Mouse (Mus musculus) adrenal gland, postnatal 36 days (tissue): ENCODE measurements around the gene Arhgef10l. TPM values are rescaled to one million over a fixed set of nuclear protein-coding genes. Genes with fewer than 3 reads are reported as not detected.
"Not testable (repeated sequence)": the region's sequence is repeated elsewhere in the genome, so short reads cannot be mapped to it uniquely, and the experiment has no call there.

Source experiments
- DNase-seq, 2 experiments: peaks; one replicate each; pipeline ENCODE4 v3.0.0; 2021; ENCODE audit warnings: mixed read lengths in 1 of 2
- total RNA-seq, 2 experiments: library from RNA; stranded (reverse); gene quantifications; 2 replicates each; pipeline ENCODE4 v1.2.3; 2021

Arhgef10l gene
- total RNA-seq, 2 experiments from 2014 or later: 11.9 to 17.7 TPM

DNA sequence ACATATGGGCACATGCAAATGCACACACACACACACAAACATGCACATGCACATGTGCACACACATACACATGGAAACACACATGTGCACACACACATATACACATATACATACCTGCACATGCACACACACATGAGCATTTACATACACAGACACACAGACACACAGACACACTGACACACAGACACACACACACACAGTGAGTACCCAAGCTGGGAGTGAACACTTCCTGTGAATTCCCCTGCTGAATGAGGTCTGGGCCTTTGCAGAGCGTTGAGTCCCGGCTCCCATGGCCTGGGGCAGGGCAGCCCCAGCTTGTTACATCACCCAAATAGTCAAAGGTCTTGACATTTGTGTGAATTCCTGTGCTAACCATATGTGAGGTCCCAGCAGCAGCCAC is 96.4 kb downstream of the Arhgef10l start:
- DNase-seq: no peak

DNA sequence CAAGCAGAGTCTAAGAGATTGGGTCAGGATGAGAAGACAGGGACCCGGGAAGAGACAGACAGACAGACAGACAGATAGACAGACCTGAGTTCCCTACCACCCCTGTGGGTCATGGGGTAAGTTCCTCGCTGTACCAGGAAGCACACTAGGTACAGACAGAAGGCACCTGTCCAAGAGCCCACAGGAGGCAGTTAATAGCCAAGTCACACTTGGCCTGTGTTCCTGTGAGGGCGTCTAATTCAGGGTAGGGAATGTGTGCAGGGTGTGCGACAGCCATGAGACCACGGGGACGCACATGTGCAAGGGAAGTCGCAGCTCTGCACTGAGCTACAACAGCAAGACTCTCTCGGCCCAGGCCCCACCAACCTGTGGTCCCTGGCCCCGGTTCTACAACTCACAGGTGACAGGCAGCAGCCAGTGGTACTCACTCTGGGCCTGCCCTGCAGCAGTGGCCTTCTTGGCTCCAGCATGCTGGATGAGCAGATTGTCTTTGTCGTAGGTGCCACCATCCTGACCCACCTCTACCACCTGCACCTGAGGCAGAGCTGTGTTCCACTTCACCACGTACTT is 97.8 kb downstream of the Arhgef10l start:
- DNase-seq: no peak

GRCm38 (mm10) chr4:140566785-140567184 is 99.0 kb downstream of the Arhgef10l start:
- peak; percentile 11 to 34 for DNase-seq

DNA sequence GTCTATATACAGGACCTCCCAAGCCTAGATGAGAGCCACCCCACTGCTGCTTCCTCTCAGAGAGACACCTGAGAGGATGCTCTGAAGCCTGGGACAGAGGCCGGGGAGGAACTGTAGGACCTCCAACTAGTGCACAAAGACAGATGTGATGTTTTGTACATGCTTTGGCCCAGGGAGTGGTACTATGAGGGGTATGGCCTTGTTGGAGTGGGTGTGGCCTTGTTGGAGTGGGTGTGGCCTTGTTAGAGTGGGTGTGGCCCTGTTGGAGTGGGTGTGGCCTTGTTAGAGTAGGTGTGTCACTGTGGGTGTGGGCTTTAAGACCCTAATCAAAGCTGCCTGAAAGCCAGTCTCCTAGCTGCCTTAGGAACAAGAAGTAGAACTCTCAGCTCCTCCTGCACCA is 101.4 kb downstream of the Arhgef10l start:
- not testable (repeated sequence) for DNase-seq

DNA sequence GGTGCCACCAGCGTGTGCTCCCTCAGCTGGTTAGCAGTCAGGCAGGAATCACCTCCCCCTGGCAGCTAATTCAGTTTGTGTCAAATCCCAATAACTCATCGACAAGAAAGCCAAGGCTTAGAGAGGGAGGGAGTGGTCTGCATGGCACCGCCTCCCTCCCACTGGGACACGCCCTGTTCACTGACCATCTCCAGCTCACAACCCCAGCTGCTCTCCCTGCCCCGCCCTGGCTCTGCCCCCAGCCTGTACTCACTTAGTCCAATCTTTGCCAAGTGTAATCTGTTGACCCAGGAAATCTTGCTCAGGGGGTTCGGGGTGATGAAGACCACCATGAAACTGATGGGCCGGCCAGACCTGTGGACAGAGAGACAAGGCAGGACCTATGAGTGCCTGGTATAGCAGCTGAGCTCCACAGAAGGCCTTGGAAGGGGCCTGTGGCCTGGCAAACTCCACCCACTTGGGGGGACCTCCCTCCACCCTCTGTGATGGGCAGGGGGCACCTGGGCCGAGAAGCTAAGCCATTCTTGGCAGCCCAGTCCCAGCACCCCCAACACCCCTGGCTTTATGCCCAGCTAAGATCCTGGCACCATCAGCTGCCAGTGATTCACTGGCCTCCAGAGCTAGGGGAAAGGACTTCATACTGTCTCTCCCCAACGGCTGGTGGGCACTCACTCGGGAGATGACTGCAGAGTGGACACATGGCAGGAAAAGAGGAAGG is 103.2 kb downstream of the Arhgef10l start:
- DNase-seq: peak in 1 of 2 experiments; percentile 20

DNA sequence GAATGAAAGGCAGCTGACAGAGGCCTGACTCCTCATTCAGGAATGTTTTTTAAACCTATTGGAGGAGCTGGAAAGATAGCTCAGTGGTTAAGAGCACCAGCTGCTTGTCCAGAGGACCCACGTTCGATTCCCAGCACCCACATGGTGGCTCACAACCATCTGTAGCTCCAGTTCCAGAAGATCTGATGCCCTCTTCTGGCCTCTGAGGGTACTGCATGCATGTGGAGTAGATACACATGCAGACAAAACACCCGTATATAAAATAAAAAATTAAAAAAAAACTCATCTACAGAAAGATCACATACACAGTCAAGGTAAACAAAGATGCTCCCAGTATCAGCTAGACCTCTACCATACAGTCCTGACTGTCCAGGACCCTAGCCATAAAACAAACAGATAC is 104.1 kb downstream of the Arhgef10l start:
- DNase-seq: no peak

DNA sequence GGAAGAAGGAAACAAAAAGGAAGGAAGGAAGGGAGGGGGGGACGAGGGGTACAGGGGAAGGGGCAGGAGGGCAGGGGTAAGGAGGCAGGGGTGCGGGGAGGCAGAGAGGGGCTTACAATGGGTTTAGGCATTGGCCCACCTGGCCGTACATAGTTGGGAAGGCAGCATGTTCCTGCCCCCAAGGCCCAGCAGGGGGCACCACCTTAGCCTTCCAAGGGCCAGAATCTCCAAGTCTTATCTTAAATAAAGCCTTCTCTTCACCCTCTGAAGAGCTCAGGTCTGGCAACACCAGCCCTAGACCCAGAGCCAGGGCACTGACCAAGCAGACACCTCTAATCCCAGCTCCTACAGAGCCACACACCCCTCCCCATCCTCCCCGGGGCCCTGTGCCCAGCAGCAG is 106.0 kb downstream of the Arhgef10l start:
- no peak for DNase-seq

DNA sequence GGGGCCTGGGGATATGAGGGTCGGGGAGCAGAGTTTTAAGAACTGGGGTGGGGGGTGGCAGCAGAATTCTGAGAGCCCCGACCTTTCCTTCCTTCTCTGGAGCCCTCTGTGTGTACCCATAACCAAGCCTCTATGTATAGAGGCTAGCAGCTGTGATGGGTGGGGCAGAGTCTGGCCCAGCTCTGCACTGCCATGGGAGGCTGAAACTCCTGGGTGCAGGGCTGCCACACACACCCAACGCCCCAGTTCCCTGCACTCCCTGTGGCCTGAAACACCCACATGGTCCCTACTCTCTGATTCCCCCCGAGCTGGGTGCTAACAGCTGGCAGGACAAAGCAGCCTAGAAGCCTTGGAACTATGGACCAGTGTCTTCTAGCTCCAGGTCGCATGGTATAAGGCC is 107.6 kb downstream of the Arhgef10l start:
- no peak for DNase-seq

DNA sequence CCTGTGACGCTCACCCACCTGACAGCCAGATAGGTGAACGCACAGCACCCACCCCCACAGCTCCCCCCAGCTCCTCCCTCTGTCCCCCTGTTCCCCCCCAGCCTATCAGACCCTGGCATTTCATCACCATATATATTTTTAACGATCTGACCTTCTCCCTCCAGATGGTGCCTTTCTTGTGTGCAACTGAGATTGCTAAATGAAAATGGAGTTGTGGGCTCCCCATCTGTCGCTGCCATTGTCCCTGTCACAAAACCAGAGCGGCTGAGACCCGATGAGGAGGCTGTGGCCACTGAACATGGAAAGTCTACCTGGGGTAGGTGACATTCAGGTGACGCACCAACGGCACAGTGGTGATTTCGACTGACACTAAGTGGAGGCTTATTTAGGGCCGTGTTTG is 109.3 kb downstream of the Arhgef10l start:
- DNase-seq: no peak

- DNase-seq: peak; percentile 55 to 71
Measured at GRCm38 (mm10) chr4:140555273-140555672, 110.5 kb downstream of the Arhgef10l start.

DNA sequence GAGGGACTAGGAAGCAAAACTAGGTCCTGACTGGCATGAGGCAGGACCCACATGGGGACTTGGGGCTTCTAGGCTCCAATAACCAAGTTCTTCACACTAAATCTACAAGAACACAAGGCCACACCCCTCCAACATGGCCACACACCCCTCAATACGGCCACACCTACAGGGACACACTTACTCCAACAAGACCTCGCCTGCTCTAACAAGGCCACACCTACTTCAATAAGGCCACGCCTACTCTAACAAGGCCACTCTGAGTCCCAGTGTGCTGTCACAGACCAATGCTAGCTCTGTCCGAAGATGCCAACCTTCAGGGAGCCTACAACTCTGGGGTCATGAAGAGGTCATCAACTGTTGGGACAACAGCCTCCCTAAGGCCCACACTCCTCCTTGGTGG is 111.3 kb downstream of the Arhgef10l start:
- DNase-seq: no peak

DNA sequence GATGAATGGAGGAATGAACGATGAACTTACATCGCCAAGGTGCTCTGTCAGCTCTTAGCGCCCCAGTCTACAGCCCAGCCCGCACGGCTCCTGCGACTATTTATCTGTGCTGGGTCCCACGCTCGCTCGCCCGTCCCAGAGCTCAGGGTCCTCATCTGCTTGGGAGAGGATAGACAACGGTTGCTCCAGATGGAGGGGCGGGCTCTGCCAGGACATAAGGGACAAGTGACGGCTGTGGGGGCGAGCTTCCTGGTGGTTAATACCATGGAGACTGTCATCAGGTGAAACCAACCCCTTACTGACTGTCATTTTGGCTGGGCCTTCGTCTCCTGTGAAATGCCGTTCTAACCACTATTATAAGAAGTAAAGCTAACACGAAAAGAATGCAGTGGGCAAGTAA is 114.0 kb downstream of the Arhgef10l start:
- no peak for DNase-seq

- no peak for DNase-seq
Measured at GRCm38 (mm10) chr4:140550670-140551069, 115.1 kb downstream of the Arhgef10l start.

- peak; percentile 9 to 54 for DNase-seq
Measured at GRCm38 (mm10) chr4:140549975-140550374, 115.8 kb downstream of the Arhgef10l start.

- DNase-seq: peak; percentile 67 to 81
Measured at GRCm38 (mm10) chr4:140547488-140547887, 118.3 kb downstream of the Arhgef10l start.

- DNase-seq: peak; percentile 57 to 72
Measured at GRCm38 (mm10) chr4:140539125-140539524, 126.7 kb downstream of the Arhgef10l start.

DNA sequence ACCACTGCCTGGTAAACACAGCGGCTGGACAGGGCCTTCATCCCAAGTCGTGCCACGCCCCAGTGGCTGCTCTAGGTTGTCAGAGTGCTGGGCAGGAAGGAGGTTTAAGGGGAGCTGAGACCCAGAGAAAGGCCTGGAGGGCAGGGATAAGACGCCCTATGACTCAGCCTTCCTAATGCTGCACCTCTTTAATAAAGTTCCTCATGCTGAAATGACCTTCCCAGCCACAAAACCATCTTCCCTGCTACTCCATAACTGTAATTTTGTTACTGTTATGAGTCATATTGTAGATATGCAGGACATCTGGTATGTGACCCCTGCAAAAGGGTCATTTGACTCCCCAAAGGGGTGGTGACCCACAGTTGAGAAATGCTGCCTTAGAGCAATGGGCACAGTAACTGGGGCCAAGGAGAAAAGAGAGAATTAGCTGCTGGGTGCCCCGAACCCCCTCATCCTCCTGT is 128.2 kb downstream of the Arhgef10l start:
- DNase-seq: no peak

DNA sequence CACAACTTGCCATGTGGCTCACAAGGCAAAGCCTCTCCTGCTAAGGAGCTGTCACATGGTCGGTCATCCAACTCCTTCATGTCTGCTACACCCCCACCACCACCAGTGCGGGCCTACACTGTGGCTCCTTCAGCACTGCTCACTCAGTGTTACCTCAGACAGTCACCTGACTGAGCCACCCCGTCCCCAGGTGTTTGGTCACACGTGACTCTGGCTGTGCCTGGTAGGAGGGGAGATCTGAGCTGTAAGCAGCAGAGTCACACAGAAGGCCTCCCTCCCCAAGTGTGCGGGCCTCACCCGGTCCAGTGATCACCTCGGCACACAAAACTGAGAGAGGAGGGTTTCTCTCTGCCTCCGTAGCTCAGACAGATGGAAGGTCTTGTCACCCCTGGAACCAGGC is 130.5 kb downstream of the Arhgef10l start:
- DNase-seq: no peak

DNA sequence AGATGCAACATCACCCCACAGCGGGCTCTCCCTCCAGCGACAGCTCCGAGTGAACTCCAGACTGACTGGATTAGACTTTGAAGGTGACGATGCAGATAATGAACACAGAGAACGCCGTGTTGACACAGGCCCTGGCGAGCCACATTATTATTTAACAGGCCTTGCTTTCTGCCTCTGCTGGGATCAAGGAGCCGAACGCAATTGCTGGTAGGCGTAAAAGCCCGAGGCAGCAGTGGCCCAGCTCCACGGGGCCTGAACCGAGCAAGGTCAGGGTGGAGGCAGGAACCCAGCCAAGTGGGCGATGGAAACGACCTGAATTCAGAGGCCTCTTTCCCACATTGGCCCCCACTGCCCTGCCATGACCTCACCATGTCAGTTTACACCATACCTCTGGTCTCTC is 133.5 kb downstream of the Arhgef10l start:
- no peak for DNase-seq

DNA sequence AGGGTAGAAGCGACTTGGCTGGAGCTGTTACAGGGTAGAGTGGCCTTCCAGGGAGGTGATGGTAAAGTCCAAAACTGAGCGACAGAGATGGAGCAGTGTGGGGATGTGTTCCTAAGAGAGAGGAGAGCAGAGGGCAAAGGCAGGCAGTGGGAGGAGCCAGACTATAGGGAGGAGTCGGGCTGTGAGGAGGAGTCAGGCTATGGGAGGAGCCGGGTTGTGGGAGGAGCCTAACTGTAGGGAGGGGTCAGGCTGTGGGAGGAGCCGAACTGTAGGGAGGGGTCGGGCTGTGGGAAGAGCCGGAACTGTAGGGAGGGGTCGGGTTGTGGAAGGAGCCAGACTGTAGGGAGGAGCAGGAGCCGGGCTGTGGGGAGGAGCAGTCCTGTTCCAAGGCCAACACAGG is 134.8 kb downstream of the Arhgef10l start:
- peak in 1 of 2 experiments; percentile 28 for DNase-seq

GRCm38 (mm10) chr4:140529735-140530134 is 136.1 kb downstream of the Arhgef10l start:
- DNase-seq: no peak

- DNase-seq: no peak
Measured at GRCm38 (mm10) chr4:140528443-140528842, 137.4 kb downstream of the Arhgef10l start.

GRCm38 (mm10) chr4:140525674-140526177 is 140.1 kb downstream of the Arhgef10l start:
- no peak for DNase-seq

DNA sequence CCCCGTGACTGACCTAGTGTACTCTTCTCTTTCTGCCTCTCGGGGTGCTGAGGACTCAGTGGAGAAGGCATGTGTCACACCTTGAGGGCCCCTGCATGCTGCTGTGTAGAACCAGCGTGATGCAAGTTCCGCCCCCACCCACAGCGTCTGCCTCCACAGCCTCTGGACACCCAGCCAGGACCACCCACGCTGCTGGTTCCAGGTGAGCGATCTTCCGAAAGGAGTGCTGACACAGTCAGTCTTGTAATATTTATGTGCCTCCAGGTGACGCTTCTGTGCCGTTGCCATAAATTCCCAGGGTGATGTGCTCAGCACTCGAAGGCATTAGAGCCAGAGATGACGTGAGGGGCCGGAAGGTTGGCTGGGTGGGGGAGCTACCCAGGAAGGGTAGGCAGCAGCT is 140.9 kb downstream of the Arhgef10l start:
- no peak for DNase-seq
